In genomic region chr8:70272949-70273348, GRCm38 (mm10) we compare ENCODE assay signal across 8 mouse cellular contexts. TPM values are rescaled to one million over a fixed set of nuclear protein-coding genes. Genes with fewer than 3 reads are reported as not detected.
A peak's percentile ranks its signal among the peaks of the same experiment; 100 is the strongest.
DNase-seq lines count a peak whose midpoint lies in the region; ATAC-seq lines count a peak whose summit lies in the region.

No protein-coding gene starts in this region.

- WGBS in hindbrain, embryonic 10.5 days = 82% methylated on average over 3 of the region's 3 CpGs
- WGBS in hindbrain, embryonic 14.5 days = 64% methylated on average over 3 of the region's 3 CpGs
- 72% methylated on average over 3 of the region's 3 CpGs for WGBS in midbrain, embryonic 15.5 days

- no peaks in the 10 kb centered on the region for H3K9me3 ChIP-seq in hindbrain, embryonic 10.5 days
- H3K9me3 ChIP-seq in hindbrain, embryonic 14.5 days (ENCODE audit: control insufficient read depth, low read length) = no peaks in the 10 kb centered on the region
- H3K9me3 ChIP-seq in midbrain, embryonic 15.5 days = no peaks in the 10 kb centered on the region

- DNase-seq in hindbrain, embryonic 10.5 days (ENCODE audit: low spot score) = no peak
- no peak for DNase-seq in hindbrain, embryonic 14.5 days (ENCODE audit: low spot score)
- DNase-seq in kidney, postnatal 10 days = peak; percentile 41
- no peak for DNase-seq in B cell, adult 2 months
- DNase-seq in ovary, postnatal 10 days (ENCODE audit: low spot score) = no peak

- no peaks in the 10 kb centered on the region for H3K36me3 ChIP-seq in hindbrain, embryonic 10.5 days
- H3K36me3 ChIP-seq in hindbrain, embryonic 14.5 days (replicated peaks; ENCODE audit: control insufficient read depth, insufficient read depth) = no peaks in the 10 kb centered on the region
- no peaks in the 10 kb centered on the region for H3K36me3 ChIP-seq in midbrain, embryonic 15.5 days (replicated peaks)

- no peak overlapping the region for H3K4me3 ChIP-seq in hindbrain, embryonic 10.5 days
- no peak overlapping the region for H3K4me3 ChIP-seq in hindbrain, embryonic 14.5 days (replicated peaks; ENCODE audit: low read length)
- no peak overlapping the region for H3K4me3 ChIP-seq in midbrain, embryonic 15.5 days

- ATAC-seq in hindbrain, embryonic 14.5 days (ENCODE audit: low FRiP score) = no peak
- peak; percentile 53 for ATAC-seq in erythroid progenitor cell, adult 5-6 weeks (replicated peaks; ENCODE audit: low FRiP score, poor library complexity, severe bottlenecking)
- ATAC-seq in megakaryocyte progenitor cell, adult 5-6 weeks (replicated peaks; ENCODE audit: poor library complexity) = peak; percentile 62
- no peak for ATAC-seq in midbrain, embryonic 15.5 days (replicated peaks)

- no peaks in the 10 kb centered on the region for H3K27me3 ChIP-seq in hindbrain, embryonic 10.5 days (ENCODE audit: insufficient read depth, poor library complexity, severe bottlenecking)
- no peaks in the 10 kb centered on the region for H3K27me3 ChIP-seq in hindbrain, embryonic 14.5 days (ENCODE audit: control insufficient read depth, insufficient read depth, low read length)
- H3K27me3 ChIP-seq in midbrain, embryonic 15.5 days (replicated peaks) = no peaks in the 10 kb centered on the region

- peaks cover 18% of the 10 kb centered on the region; the same call in 1 of the 2 replicates for H3K4me1 ChIP-seq in hindbrain, embryonic 10.5 days (replicated peaks)
- no peaks in the 10 kb centered on the region for H3K4me1 ChIP-seq in hindbrain, embryonic 14.5 days (replicated peaks; ENCODE audit: control insufficient read depth, insufficient read depth, low read length)
- no peaks in the 10 kb centered on the region for H3K4me1 ChIP-seq in midbrain, embryonic 15.5 days

- H3K27ac ChIP-seq in hindbrain, embryonic 10.5 days = peak overlapping the region; percentile 63; the same call in 1 of the 2 replicates
- H3K27ac ChIP-seq in hindbrain, embryonic 14.5 days = no peak overlapping the region
- H3K27ac ChIP-seq in midbrain, embryonic 15.5 days = no peak overlapping the region

- H3K9ac ChIP-seq in hindbrain, embryonic 14.5 days = no peak overlapping the region
- H3K9ac ChIP-seq in midbrain, embryonic 15.5 days = no peak overlapping the region

- H3K4me2 ChIP-seq in hindbrain, embryonic 14.5 days (replicated peaks) = no peak overlapping the region
- no peak overlapping the region for H3K4me2 ChIP-seq in midbrain, embryonic 15.5 days

RNA-seq across cellular contexts. Expression of gene Homer3, which starts 9.7 kb away (rescaled TPM):
- polyA plus RNA-seq in hindbrain, embryonic 10.5 days (2016; fragmentation: Nextera tagmentation; extraction: Ambion mirVana) = 107 and 108 TPM in 2 replicates
- polyA plus RNA-seq in hindbrain, embryonic 14.5 days (2014; fragmentation: Nextera tagmentation; extraction: Ambion mirVana) = 23.5 and 25.1 TPM in 2 replicates
- 1.3 TPM in 1 of 2 replicates, not detected in the other for total RNA-seq in erythroid progenitor cell, adult 5-6 weeks (2015; ENCODE audit: low replicate concordance)
- not detected in 2 replicates for total RNA-seq in erythroid progenitor cell, adult 5-6 weeks (2017; ENCODE audit: low replicate concordance)
- total RNA-seq in megakaryocyte progenitor cell, adult 5-6 weeks (2015) = 4.2 and 5.8 TPM in 2 replicates
- total RNA-seq in megakaryocyte progenitor cell, adult 5-6 weeks (2017) = 8.9 and 9.9 TPM in 2 replicates
- polyA plus RNA-seq in midbrain, embryonic 15.5 days (2015; fragmentation: Nextera tagmentation; extraction: Ambion mirVana) = 37.9 and 41.2 TPM in 2 replicates

RNA-seq across cellular contexts. Expression of gene Ddx49, which starts 29.3 kb away (rescaled TPM):
- 54.4 and 54.8 TPM in 2 replicates for polyA plus RNA-seq in hindbrain, embryonic 10.5 days (2016; fragmentation: Nextera tagmentation; extraction: Ambion mirVana)
- 41.8 and 42.5 TPM in 2 replicates for polyA plus RNA-seq in hindbrain, embryonic 14.5 days (2014; fragmentation: Nextera tagmentation; extraction: Ambion mirVana)
- 2.5 and 9.2 TPM in 2 replicates for total RNA-seq in erythroid progenitor cell, adult 5-6 weeks (2015; ENCODE audit: low replicate concordance)
- 12.5 and 30.4 TPM in 2 replicates for total RNA-seq in erythroid progenitor cell, adult 5-6 weeks (2017; ENCODE audit: low replicate concordance)
- 42.7 and 44.7 TPM in 2 replicates for total RNA-seq in megakaryocyte progenitor cell, adult 5-6 weeks (2015)
- 163 and 172 TPM in 2 replicates for total RNA-seq in megakaryocyte progenitor cell, adult 5-6 weeks (2017)
- polyA plus RNA-seq in midbrain, embryonic 15.5 days (2015; fragmentation: Nextera tagmentation; extraction: Ambion mirVana) = 44.5 and 48.0 TPM in 2 replicates

RNA-seq across cellular contexts. Expression of gene Cope, which starts 29.4 kb away (rescaled TPM):
- polyA plus RNA-seq in hindbrain, embryonic 10.5 days (2016; fragmentation: Nextera tagmentation; extraction: Ambion mirVana) = 324 and 329 TPM in 2 replicates
- 256 and 288 TPM in 2 replicates for polyA plus RNA-seq in hindbrain, embryonic 14.5 days (2014; fragmentation: Nextera tagmentation; extraction: Ambion mirVana)
- total RNA-seq in erythroid progenitor cell, adult 5-6 weeks (2015; ENCODE audit: low replicate concordance) = 78.6 and 122 TPM in 2 replicates
- 16.7 and 51.7 TPM in 2 replicates for total RNA-seq in erythroid progenitor cell, adult 5-6 weeks (2017; ENCODE audit: low replicate concordance)
- total RNA-seq in megakaryocyte progenitor cell, adult 5-6 weeks (2015) = 214 and 223 TPM in 2 replicates
- total RNA-seq in megakaryocyte progenitor cell, adult 5-6 weeks (2017) = 129 and 151 TPM in 2 replicates
- 299 and 322 TPM in 2 replicates for polyA plus RNA-seq in midbrain, embryonic 15.5 days (2015; fragmentation: Nextera tagmentation; extraction: Ambion mirVana)

RNA-seq across cellular contexts. Expression of gene Armc6, which starts 38.7 kb away (rescaled TPM):
- polyA plus RNA-seq in hindbrain, embryonic 10.5 days (2016; fragmentation: Nextera tagmentation; extraction: Ambion mirVana) = 39.7 and 40.9 TPM in 2 replicates
- polyA plus RNA-seq in hindbrain, embryonic 14.5 days (2014; fragmentation: Nextera tagmentation; extraction: Ambion mirVana) = 97.6 and 102 TPM in 2 replicates
- 15.1 and 26.4 TPM in 2 replicates for total RNA-seq in erythroid progenitor cell, adult 5-6 weeks (2015; ENCODE audit: low replicate concordance)
- total RNA-seq in erythroid progenitor cell, adult 5-6 weeks (2017; ENCODE audit: low replicate concordance) = 5.1 TPM in 1 of 2 replicates, not detected in the other
- 7.1 and 9.2 TPM in 2 replicates for total RNA-seq in megakaryocyte progenitor cell, adult 5-6 weeks (2015)
- total RNA-seq in megakaryocyte progenitor cell, adult 5-6 weeks (2017) = 3.2 and 5.3 TPM in 2 replicates
- polyA plus RNA-seq in midbrain, embryonic 15.5 days (2015; fragmentation: Nextera tagmentation; extraction: Ambion mirVana) = 117 and 118 TPM in 2 replicates

RNA-seq across cellular contexts. Expression of gene Sugp2, which starts 38.9 kb away (rescaled TPM):
- 56.1 and 58.2 TPM in 2 replicates for polyA plus RNA-seq in hindbrain, embryonic 10.5 days (2016; fragmentation: Nextera tagmentation; extraction: Ambion mirVana)
- polyA plus RNA-seq in hindbrain, embryonic 14.5 days (2014; fragmentation: Nextera tagmentation; extraction: Ambion mirVana) = 77.8 and 78.8 TPM in 2 replicates
- total RNA-seq in erythroid progenitor cell, adult 5-6 weeks (2015; ENCODE audit: low replicate concordance) = 36.8 and 49.0 TPM in 2 replicates
- total RNA-seq in erythroid progenitor cell, adult 5-6 weeks (2017; ENCODE audit: low replicate concordance) = 51.5 and 60.7 TPM in 2 replicates
- 32.2 and 53.8 TPM in 2 replicates for total RNA-seq in megakaryocyte progenitor cell, adult 5-6 weeks (2015)
- total RNA-seq in megakaryocyte progenitor cell, adult 5-6 weeks (2017) = 44.2 and 45.7 TPM in 2 replicates
- polyA plus RNA-seq in midbrain, embryonic 15.5 days (2015; fragmentation: Nextera tagmentation; extraction: Ambion mirVana) = 102 and 109 TPM in 2 replicates

Comparison
In these comparisons a context has a peak if more than half of its experiments do, and no peak if none do; other contexts are left out.
1. ATAC-seq: peak in erythroid progenitor cell, adult 5-6 weeks (single experiment) and megakaryocyte progenitor cell, adult 5-6 weeks (single experiment); none in hindbrain, embryonic 14.5 days (single experiment) and midbrain, embryonic 15.5 days (single experiment).